Mouse (Mus musculus) ovary, adult 18-20 months (tissue): ENCODE data around the gene Gm21969.

Experiments
- DNase-seq: peaks from one replicate; pipeline ENCODE4 v3.0.0; 2022; ENCODE audit warnings: low spot score, mixed read lengths

Gm21969 gene

DNA sequence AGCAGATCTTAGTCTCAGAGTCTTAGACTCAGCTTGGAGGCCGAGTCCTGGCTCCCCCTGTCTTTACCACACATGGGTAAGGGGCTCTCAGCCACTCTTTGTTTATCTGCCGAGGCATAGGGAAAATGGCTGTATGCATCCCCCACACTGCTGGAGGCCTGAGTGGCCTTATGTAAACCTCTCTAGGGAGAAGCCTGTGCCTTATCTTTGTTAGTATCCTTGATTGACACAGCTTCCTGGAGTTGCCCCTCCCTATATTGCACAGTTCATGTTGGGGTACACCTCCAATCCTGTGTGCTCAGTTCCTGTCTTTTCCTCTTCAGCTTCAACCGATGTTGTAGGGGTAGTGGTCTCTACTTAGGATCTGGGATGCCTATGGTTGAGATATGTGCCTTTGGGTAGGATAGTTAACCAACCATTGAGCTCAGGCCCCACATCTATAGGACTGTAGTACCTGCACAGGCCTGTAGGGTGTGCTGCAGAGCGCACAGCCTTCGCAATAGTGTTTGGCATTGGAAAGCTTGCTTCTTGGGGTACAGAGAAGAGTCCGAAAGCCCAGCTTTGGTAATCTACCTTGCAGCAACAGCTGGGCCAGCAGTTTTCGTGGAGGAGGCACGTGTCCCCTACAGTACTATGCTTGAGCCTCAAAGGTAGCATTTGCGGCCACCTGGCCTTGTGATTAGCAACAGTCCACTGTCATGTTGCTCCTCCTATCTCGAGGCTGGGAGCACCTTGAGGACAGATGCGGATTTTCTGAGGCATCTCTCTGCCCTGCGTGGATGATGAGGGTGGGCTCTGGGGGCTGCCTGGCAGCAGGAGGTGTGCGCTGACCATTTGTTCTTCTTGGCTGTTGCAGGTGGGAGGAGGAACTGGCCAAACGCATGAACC is at the start of gene Gm21969:
TSS of gene Gm21969 (plus strand) at position 830 of the 888 bp plus-strand sequence.
- no peak for DNase-seq

DNA sequence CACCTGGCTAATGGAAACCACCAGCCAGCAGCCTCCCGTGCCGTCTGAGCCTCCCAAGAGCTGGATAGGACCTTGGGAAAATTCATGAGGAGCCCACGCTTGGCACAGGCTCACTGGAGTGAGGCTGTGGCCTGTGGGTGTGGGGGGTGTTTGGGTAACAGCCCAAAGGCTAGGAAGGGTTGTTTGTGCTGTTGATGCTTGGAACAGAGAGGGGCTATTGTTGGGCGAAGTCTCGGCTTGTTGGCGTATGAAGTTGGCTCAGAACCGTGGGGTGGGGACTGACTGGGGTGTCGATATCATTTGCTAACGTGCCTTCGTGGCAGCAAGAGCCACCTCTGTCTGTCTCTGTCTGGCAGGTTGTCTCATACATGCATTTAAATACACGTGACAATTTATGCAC is 47.8 kb upstream of the Gm21969 start:
- DNase-seq, result no peak

DNA sequence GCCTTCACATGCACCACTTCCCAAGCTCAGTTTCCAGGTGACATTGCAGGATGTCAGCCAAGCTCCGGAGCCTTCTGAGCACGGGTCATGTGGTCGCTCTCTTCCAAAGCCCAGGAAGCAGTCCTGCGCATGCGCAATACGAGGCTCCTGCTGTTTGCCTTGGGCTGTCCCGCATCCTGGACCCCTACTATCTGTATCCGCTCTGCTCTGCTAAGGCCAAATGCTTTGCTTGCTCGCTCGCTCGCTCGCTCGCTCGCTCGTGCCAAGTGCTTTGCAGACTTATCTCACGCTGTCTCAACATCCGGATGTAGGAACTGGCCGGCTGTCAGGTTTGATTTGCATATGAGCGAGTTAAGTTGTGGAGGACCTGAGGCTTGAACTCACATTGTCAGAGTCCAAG is 47.0 kb upstream of the Gm21969 start:
- no peak for DNase-seq

DNA sequence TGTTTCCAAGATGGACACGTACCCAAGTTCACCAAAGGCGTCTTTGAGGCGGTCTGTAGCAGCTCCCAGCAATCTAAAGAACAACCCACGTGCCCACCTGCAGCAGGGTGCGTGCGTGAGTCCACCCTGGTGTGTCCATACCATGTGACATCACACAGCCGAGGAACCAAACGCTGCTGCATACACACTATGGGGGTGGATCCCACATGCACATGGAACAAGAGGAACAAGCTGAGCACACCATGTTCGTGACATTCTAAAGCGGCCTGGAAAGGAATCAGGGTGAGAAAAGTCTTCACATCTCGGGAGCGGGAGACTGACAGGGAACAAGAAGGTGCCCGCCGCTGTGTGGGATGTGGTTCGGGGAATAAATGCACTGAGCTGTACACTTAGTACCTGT is 34.6 kb upstream of the Gm21969 start:
- DNase-seq, result no peak

DNA sequence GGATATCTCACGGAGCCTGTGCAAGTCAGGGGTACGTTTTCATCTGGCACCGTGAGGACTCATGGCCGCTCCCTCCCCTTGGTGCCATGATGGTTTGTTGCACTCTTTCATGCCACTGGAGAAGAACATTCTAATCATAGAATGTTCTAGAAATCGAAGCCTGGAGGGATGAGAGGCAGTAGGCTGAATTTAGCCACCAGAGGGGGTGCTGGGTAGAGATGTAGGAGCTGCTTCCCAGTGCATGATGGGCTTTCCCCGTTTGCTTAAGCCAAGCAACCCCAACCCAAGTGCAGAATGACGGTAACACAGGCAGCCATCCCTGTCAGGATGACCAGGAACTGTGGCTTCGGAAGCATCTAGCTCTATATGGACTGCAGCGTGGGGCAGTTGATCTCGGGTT is 32.2 kb upstream of the Gm21969 start:
- no peak for DNase-seq

DNA sequence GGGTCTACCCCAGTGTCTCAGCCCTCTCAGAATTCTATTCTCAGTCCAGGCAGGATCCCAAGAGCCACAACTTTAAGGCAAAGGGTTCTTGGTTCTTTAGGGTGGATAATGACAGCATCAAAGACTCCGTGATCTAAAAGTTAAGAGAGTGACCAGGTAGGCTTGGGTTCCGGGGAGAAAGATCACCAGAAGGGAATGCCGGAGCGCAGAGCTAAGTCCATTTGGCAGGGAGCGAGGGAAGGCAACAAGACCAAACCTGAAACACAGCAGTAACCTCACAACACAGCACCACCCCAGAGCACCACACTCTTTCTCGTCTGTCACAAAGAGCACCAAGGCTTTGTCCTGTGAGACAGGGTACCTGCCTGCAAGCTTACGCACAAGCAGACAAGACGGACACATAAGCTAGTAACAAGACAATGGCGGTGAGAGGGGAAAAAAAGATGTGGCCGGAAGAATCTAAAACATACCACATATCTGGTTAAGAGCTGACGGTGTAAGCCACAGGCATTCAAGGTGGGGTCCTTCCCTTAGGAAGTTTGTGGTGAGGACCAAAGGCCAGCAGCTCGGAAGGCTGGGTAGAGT is 30.0 kb upstream of the Gm21969 start:
- DNase-seq, result no peak

DNA sequence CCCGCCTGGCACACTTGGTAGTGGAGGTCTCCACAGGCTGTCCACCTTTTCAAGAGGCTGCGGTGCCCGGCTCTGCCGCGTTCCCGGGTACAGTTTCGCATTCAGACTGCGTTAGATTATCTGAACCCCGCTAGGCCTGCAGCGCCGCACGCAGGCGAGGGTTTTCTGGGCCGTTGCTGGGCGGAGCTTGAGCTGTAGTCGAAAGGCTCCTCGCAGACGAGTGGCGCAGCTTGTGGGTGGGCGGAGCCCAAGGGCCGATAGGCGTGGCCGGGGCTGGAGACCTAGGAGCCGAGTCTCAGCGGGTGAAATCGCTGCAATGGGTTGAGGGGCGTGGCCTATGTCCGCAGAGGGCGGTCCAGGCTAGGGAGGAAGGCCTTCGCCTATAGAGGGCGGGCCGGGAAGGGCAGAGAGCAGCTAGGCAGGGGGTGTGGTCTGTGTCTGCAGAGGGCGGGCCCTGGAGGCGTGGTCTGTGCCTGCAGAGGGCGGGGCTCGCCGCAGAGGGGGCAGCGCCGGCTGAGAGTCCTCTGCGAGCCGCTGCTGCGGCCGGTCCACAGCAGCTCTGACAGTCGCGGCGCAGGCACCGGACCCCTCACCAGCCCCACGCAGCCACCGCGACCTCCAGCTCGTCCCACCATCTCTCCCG is 28.7 kb upstream of the Gm21969 start:
- DNase-seq, result peak; percentile 99

DNA sequence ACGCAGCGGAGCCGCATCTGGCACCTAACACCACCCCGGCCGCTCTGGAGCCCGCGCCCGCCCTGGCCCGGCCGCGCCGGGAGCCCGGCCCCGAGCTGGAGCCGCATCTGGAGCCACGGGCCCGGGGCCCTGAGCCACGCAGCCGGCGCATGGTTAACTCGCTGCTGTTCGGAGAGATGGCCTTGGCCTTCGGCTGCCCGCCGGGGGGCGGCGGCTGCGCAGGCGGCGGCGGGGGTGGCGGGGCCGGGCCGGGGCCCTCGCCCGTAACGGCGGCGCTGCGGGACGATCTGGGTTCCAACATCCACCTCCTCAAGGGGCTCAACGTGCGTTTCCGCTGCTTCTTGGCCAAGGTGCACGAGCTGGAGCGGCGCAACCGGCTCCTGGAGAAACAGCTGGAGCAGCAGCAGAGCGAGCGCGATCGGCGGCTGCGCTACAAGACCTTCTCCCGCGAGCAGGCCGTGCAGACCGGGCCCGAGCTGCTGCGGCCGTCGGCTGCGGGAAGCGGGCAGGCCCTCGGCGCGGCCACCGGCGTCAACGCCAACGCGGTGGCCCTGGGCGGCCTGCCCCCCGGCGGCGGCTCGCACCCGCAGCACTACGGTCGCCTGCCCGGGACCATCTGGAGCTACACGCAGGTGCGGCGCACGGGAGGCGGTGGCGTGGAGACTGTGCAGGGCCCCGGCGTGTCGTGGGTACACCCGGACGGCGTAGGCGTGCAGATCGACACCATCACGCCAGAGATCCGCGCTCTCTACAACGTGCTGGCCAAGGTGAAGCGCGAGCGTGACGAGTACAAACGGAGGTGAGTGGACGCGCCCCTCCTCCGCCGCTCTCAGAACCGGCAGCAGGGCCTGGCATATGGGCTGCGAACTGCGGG is 27.9 kb upstream of the Gm21969 start:
- no peak for DNase-seq

DNA sequence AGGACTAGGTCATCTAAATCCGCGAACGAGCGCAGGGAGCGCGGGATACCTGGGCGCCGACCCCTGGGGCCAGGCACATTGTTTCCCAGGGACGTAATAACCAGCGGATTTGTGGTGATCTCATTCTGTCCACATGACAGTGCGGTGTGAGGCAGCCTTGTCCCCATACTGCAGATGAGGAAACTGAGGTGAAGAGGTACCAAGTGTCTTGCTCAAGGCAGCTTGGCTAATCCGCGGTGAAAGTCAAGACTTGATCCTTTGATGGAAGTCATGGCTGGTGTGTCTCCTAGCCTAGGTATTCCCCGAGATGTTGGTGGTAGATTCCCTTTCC is 27.3 kb upstream of the Gm21969 start:
- no peak for DNase-seq

DNA sequence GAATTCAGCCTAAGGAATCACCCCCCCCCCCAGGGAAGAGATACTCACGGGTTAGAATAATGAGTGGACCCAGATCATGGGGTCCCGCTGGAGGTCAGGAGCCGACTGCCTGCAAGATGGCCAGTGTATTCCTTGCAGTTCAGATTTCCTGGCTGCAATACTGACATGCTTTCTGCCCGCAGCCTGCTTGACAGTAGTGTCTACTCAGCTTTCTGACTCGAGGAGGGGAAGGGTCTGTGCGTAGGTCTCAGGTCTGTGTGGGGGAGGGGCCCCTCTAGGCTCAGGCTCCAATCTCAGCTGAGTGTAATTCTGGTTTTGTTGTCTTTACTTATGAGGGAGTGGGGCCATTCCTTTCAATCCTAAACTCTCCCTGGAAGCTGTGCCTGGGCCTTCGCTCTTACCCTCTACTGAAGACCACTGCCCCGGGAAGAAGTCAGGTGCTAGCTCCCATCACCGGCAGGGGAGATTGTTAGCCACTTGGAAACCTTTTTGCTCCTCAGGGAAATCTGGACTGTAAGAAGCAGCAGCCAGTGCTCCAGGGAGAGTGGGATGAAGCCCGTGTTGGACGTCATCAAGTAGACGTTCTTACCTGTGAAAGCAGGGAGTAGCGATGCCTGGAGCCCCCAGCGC is 26.6 kb upstream of the Gm21969 start:
- no peak for DNase-seq

DNA sequence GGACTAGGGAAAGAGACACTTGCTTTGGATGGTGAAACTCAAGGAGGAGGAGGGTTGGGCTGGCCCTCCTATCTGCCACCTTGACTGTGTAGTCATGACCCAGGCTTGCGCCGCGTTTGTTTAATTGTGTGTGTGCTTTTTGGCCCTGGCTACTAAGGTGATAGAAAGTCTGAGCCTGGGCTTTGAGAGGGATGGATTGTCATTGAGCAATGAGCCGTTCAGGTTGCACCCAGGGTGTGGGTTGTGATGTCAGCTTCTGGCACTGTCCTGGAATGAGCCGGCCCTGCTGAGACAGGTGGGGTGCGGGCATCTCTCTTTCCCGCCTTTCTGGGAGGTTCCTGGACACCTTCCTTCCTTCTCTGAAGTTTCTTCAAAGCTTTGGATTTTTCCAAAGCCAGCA is 26.0 kb upstream of the Gm21969 start:
- no peak for DNase-seq

DNA sequence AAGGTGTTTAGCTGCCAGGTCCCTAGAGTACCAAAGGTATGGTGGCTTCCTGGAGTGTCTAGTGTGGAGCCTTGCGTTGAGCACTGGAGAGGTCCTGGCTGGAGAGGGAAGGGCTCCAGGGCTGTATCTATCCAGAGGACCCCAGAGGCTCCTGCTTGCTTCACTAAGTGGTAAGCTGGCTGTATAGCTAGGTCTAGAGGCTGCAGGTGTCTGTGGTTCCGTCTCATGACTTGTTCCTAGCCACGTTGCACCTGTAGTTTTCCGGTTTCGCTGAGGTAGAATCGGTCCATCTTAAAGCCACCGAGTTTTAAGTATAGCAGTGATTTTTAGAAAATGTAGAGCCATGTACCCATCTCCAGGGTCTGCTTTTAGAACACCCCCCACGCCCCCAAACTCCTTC is 24.6 kb upstream of the Gm21969 start:
- no peak for DNase-seq

DNA sequence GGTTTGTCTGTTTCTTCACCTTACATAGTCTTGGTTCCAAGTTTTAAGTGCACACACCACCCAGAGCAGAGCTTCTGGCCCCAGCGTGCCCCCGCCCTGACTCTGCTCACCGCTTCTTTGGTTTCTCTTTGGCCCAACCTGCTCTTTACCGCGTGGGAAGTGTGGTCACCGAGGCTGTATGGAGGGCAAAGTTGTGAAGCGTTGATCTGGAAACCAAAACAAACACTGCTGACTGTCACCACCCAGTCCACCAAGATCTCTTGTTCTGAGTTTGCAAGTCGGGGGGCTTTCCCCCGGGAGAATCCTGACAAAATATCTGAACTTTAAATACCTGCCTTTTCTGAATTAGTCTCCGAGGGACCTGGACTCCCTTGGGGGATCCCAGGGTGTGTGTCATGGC is 24.0 kb upstream of the Gm21969 start:
- no peak for DNase-seq

DNA sequence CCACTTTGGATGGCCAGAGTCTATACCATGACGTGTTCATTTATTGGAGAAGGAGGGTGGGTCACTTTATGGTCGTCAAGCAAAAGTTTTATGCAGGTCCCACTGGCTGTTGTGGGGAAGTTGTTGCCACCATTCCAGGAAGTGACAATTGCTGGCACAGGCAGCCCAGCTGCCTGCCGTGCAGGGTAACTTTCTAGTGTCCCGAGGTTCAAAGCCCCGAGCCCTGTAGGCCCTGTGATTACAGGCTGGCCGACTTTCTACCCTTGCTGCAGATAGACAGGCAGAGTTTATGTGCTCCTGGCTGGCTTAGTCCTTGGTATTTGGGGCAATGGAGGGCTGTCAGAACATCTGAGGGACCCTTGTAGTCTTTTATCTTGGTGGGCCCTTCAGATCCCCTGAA is 23.5 kb upstream of the Gm21969 start:
- no peak for DNase-seq

DNA sequence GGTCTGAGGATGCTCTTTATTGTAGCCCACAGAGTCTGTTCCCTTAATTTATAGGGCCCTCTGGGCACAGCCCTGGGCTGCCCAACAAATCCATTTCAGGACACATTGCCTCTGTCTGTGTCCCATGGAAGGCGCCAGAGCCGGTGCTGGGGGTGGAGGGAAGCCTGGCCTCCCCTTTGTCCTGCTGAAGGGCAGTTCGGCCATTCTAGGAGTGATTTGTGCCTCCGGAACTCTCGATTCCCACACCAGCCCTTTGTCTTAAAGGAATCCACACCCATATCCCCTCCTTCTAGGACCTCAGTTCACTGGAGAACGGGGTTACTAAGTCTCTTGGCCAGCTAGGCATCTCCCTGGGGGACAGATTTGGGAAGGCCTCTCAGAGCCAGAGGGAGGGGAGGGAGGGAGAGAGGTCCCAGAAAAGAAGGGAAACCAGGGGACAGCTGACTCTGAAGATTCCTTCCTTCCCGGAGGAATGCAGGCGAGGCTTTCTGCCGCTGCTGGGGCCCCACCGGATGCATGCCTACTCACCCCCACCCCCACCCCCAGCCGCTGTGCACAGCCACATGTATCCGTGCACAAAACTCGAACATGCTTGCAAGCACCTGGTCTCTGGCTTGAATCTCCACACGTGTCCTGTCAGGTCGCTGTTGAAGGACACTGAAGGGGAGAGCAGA is 22.2 kb upstream of the Gm21969 start:
- DNase-seq, result no peak

DNA sequence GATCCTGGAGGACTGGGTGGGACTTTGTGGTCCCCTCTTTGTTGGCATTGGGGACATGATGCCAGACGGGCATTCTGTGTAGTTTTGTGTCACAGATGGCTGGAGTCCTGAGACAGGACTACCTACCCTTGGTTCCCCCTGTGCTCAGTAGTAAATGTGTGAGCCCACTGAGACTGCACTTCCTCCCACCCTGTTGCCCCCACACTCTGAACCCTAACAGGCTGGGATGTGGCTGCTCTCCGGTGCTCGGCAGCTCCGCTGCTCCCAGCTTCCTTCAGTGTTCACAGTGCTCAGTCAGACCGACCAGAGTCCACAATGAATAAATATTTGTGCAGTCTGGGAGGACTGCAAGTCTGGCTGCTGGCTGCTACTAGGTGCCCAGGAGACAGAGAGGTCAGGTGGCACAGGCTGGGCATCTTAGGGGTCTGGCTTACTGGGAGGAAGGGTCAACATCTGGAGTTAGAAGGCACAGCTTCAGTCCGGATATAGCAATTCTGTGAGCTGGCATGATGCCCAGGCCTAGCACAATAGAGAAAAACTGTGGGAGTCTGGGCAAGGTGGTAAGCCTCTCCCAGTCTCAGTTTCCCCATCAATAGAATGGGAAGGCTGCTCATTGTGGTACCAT is 21.4 kb upstream of the Gm21969 start:
- no peak for DNase-seq

DNA sequence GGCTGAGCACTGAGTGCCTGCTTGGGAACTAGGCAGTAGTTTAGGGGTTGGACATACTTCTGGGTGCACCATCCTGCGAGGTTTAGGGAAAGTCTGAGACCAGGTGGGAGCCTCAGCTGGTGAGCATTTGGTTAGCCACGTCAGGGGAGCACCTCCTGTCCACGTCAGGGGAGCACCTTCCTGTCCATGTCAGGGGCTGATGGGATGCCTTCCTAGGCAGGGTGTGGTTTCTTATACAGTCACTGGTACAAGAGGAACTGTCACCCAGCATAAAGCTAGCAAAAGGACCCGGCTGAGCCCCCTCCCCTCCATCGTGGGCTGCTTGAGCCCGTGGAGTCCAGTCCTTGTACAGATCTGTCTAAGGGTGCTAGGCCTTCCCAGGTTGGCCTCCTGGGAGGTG is 20.6 kb upstream of the Gm21969 start:
- no peak for DNase-seq

DNA sequence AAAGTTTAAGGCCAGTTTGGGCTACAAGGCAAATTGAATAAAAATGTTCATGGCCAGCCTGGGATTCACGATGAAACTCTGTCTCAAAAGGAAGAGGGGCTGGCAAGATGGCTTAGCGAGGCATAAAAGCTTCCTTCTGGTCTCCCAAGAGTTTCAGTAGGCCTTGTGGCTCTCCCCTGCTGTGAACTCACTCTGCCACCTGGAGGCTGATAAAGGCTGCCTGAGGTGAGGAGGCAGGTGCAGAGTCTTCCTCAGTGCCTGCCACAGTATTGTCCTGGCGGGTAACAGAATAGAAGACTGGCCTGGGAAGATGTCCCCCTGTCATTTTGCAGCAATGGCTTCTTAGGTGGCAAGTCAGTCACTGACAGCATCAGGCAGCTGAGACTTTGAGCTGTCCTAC is 20.1 kb upstream of the Gm21969 start:
- DNase-seq, result no peak

DNA sequence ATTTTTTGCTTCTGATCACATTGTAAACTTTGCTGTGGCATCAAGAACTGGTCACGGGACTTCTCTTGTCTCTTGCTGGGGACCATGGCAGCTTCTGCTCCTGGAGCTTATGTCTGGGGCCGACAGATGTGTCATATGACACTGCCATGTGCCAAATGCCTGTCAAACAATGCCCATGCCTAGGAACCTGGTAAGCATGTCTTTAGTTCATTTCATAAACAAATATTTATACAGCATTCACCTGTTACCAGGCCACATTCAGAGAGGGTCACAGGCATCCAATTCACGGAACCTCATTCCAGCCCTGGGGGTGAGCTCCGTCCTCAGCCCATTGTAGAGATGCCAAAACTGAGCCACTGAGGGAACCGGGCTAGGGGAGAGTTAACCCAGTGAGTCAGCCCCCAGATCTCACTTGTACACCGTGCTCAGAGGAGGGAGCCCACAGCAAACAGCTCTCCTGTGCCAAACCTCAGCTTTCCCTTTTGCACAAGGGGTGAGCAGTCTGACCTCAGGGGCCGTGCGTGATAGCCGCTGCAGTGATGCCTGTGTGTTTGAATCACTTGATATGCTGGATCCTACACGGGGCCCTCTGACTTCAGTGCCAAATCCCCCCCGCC is 19.2 kb upstream of the Gm21969 start:
- no peak for DNase-seq

DNA sequence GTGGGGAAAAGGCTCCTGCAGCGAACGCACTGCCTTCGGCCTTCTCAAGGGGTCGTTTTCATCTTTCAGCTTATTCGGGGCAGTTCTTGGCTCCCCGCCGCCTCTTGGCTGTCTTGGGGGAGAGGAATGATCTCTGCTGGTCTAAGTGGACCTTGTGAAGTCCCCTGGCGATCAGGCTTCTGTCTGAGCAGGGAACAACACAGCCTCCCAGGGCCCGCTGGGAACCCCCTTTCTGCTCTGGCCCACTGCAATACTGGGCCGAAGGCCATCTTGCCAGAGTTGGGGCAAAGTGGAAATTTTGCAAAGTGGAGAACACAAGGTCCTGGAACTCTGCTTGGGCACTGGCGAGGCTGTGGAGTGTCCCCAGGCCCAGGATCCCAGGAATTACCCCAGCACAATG is 18.3 kb upstream of the Gm21969 start:
- DNase-seq, result no peak

DNA sequence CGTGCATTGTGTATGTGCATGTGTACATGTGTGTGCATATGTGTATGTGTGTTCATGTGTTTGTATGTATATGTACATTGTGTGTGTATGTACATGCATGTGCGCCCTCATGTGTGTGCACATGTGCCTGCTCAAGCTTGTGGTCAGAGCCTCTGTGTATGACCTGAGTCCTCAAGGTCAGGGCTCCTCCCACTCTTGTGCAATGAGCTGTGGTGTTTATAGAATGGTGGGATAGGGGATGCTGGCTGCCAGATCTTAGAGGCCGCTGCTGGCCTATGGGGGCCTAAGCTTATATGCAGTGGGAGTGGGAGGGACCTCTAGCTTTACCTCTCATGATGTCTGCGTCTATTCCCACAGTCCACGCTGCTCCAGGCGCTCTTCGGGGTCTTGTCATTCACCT is 17.3 kb upstream of the Gm21969 start:
- peak; percentile 57 for DNase-seq
